Mouse (Mus musculus): ENCODE measurements around the gene Ntf3.

The Ntf3 gene

GRCm38 (mm10) chr6:126106051-126106797 is 60.5 kb downstream of the Ntf3 start:
- no peak for DNase-seq (ENCODE audit: low read depth, low spot score)

GRCm38 (mm10) chr6:126105083-126105740 is 61.5 kb downstream of the Ntf3 start:
- DNase-seq (ENCODE audit: low read depth, low spot score), result no peak

GRCm38 (mm10) chr6:126102571-126102970 is 64.1 kb downstream of the Ntf3 start:
- no peak for DNase-seq (ENCODE audit: low read depth, low spot score)

- no peak for DNase-seq (ENCODE audit: low read depth, low spot score)
These were observed 64.7 kb downstream of the Ntf3 start for GRCm38 (mm10) chr6:126102007-126102406.

GRCm38 (mm10) chr6:126100579-126100978 is 66.1 kb downstream of the Ntf3 start:
- no peak for DNase-seq (ENCODE audit: low read depth, low spot score)

GRCm38 (mm10) chr6:126097471-126097870 is 69.2 kb downstream of the Ntf3 start:
- no peak for DNase-seq (ENCODE audit: low read depth, low spot score)

GRCm38 (mm10) chr6:126096085-126096484 is 70.6 kb downstream of the Ntf3 start:
- DNase-seq (ENCODE audit: low read depth, low spot score), result no peak

GRCm38 (mm10) chr6:126095041-126095440 is 71.7 kb downstream of the Ntf3 start:
- DNase-seq (ENCODE audit: low read depth, low spot score), result no peak

GRCm38 (mm10) chr6:126092026-126092425 is 74.7 kb downstream of the Ntf3 start:
- DNase-seq (ENCODE audit: low read depth, low spot score), result no peak

GRCm38 (mm10) chr6:126090063-126090462 is 76.6 kb downstream of the Ntf3 start:
- no peak for DNase-seq (ENCODE audit: low read depth, low spot score)

- no peak for DNase-seq (ENCODE audit: low read depth, low spot score)
These were observed 78.0 kb downstream of the Ntf3 start for GRCm38 (mm10) chr6:126088489-126089265.

GRCm38 (mm10) chr6:126086321-126086950 is 80.3 kb downstream of the Ntf3 start:
- no peak for DNase-seq (ENCODE audit: low read depth, low spot score)

- no peak for DNase-seq (ENCODE audit: low read depth, low spot score)
These were observed 86.2 kb downstream of the Ntf3 start for GRCm38 (mm10) chr6:126080531-126080930.

- no peak for DNase-seq (ENCODE audit: low read depth, low spot score)
These were observed 109.0 kb downstream of the Ntf3 start for GRCm38 (mm10) chr6:126057706-126058105.

GRCm38 (mm10) chr6:126053136-126053535 is 113.6 kb downstream of the Ntf3 start:
- DNase-seq (ENCODE audit: low read depth, low spot score), result no peak

Data from A20 (cell line).